Mouse (Mus musculus) lung, postnatal 0 days (tissue): Measurements from ENCODE around the gene Rnf31. TPM values are rescaled to one million over a fixed set of nuclear protein-coding genes. Genes with fewer than 3 reads are reported as not detected.

Source experiments
- ATAC-seq: fragments of 200-750 bp; cut with Nextera tagmentation; 2 replicates; pipeline ENCODE4 v1.8.0; 2017; ENCODE audit warnings: moderate library complexity
- DNase-seq: peaks from one replicate; pipeline ENCODE4 v3.0.0-alpha.2; 2016; ENCODE audit warnings: low spot score
- H3K27ac ChIP-seq: fragments of 300-500 bp; sonication (generic); 2 replicates; pipeline ENCODE4 v1.5.1; 2014; ENCODE audit warnings: antibody characterized with exemption, mild to moderate bottlenecking, low read length, mixed read lengths
- H3K27me3 ChIP-seq: fragments of 300-500 bp; sonication (generic); replicated peaks from 2 replicates; pipeline ENCODE4 v1.6.1; 2014; ENCODE audit warnings: low read length, mixed read lengths; ENCODE audit not compliant: insufficient read depth
- H3K36me3 ChIP-seq: fragments of 300-500 bp; sonication (generic); 2 replicates; pipeline ENCODE4 v1.6.1; 2014; ENCODE audit warnings: low read length, mixed read lengths; ENCODE audit not compliant: insufficient read depth
- H3K4me1 ChIP-seq: fragments of 300-500 bp; sonication (generic); 2 replicates; pipeline ENCODE4 v1.6.1; 2014; ENCODE audit warnings: antibody characterized with exemption, low read depth, low read length, mixed read lengths; ENCODE audit not compliant: insufficient read depth
- H3K4me2 ChIP-seq: fragments of 300-500 bp; sonication (generic); replicated peaks from 2 replicates; pipeline ENCODE4 v1.6.1; 2014; ENCODE audit warnings: low read depth, mild to moderate bottlenecking, low read length, moderate library complexity, mixed read lengths
- H3K4me3 ChIP-seq: fragments of 300-500 bp; sonication (generic); 2 replicates; pipeline ENCODE4 v1.5.1; 2014; ENCODE audit warnings: low read depth, low read length
- H3K9ac ChIP-seq: fragments of 300-500 bp; sonication (generic); replicated peaks from 2 replicates; pipeline ENCODE4 v1.6.1; 2014; ENCODE audit warnings: low read depth, mild to moderate bottlenecking
- H3K9me3 ChIP-seq: fragments of 300-500 bp; sonication (generic); 2 replicates; pipeline ENCODE4 v1.6.1; 2016; ENCODE audit warnings: low read length, mixed read lengths
- CTCF ChIP-seq: IDR thresholded peaks from 2 replicates; pipeline ENCODE4 v1.5.1; 2016; ENCODE audit warnings: antibody characterized with exemption, mild to moderate bottlenecking
- EP300 ChIP-seq: IDR thresholded peaks from 2 replicates; pipeline ENCODE4 v1.6.1; 2016; ENCODE audit warnings: antibody characterized with exemption, mild to moderate bottlenecking, control low read depth
- WGBS: fragments of 180-500 bp; shearing (Covaris S2); extraction: QIAGEN DNeasy Blood & Tissue Kit; methylation state at CpG from one replicate; pipeline ENCODE4 v1.1.7; 2014; 5-methylcytosine and 5-hydroxymethylcytosine counted together
- polyA plus RNA-seq: library from polyadenylated mRNA; unstranded; fragments of >200 nt; fragmentation: Nextera tagmentation; extraction: Ambion mirVana; gene quantifications from 2 replicates; pipeline ENCODE4 v1.2.1, GENCODE M21; 2015

The Rnf31 gene
- polyA plus RNA-seq, 1 experiment from 2014 or later, result 24.1 TPM

- H3K36me3 ChIP-seq, result no peaks in the 10 kb centered on the region; the same call in 1 of the 2 replicates
- H3K9me3 ChIP-seq, result no peaks in the 10 kb centered on the region
- H3K9ac ChIP-seq, result no peak overlapping the region
- H3K4me2 ChIP-seq, result no peak overlapping the region
- DNase-seq (no peak), ATAC-seq (no peak)
- peaks cover 3% of the 10 kb centered on the region; the same call in 1 of the 2 replicates for H3K4me1 ChIP-seq
- TF ChIP-seq EP300, result no peak
- TF ChIP-seq CTCF, result no peak
- H3K27me3 ChIP-seq, result no peaks in the 10 kb centered on the region
- H3K4me3 ChIP-seq, result no peak overlapping the region
- no peak overlapping the region for H3K27ac ChIP-seq
Measured at GRCm38 (mm10) chr14:55571760-55572159, 19.7 kb upstream of the Rnf31 start.

DNA sequence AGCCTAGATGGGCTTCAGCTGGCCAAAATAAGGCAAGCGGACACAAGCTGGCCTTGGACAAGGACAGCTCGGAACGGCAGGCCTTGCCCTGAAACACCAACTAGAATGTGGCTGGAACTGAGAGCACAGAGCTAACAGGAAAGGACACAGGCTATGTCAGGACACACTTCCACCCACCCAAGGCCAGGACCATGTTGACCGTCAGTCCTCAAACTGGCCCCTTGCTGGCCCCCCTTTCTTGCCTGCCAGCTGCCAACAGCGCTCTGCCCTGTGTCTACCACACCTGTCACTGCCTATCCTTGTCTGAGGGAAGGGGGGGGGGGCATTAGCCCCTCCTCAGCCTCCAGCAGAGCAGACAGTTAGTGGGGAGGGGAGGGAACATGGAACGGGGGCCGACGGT lies 16.2 kb upstream of the Rnf31 start, which contains the start of gene Fitm1:
Fitm1 (plus strand) TSS at position 316 of the 400 bp plus-strand sequence.
- Histone ChIP-seq H3K27me3 (no peaks in the 10 kb centered on the region), H3K27ac (peak within 1 kb of the TSS; percentile 69), H3K9me3 (no peaks in the 10 kb centered on the region), H3K36me3 (0 out of 2 replicates have a peak, but pooled peaks cover 4% of the 10 kb centered on the region), H3K4me1 (peaks cover 3% of the 10 kb centered on the region; the same call in 1 of the 2 replicates), H3K4me3 (no peak within 1 kb of the TSS), H3K4me2 (no peak within 1 kb of the TSS), H3K9ac (no peak within 1 kb of the TSS; the same call in 1 of the 2 replicates)
- ATAC-seq (no peak), DNase-seq (no peak)
- TF ChIP-seq CTCF (no peak), EP300 (no peak)
- WGBS, result 64% methylated on average over 8 of the region's 8 CpGs

DNA sequence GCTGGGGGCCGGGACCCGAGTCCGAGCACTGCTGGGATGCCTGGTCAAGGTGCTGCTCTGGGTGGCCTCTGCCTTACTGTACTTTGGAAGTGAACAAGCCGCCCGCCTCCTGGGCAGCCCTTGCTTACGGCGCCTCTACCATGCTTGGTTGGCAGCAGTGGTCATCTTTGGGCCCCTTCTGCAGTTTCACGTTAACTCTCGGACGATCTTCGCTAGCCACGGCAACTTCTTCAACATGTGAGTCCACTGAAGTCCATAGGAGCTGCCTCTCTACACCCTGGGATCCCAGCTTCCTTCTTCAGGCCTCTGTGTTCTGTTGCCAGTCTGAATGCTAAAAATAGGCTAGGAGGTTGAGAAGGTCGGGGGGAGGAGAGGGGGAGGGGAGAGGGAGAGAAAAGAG lies 15.8 kb upstream of the Rnf31 start:
- Histone ChIP-seq H3K4me1 (peaks cover 3% of the 10 kb centered on the region; the same call in 1 of the 2 replicates), H3K4me3 (no peak overlapping the region), H3K9me3 (no peaks in the 10 kb centered on the region), H3K27ac (peak overlapping the region; percentile 69), H3K36me3 (0 out of 2 replicates have a peak, but pooled peaks cover 8% of the 10 kb centered on the region), H3K4me2 (no peak overlapping the region), H3K9ac (no peak overlapping the region), H3K27me3 (no peaks in the 10 kb centered on the region)
- 65% methylated on average over 12 of the region's 13 CpGs for WGBS
- DNase-seq, result no peak
- TF ChIP-seq CTCF (no peak), EP300 (no peak)
- ATAC-seq, result no peak

- DNase-seq (peak; percentile 55), ATAC-seq (peak; percentile 11; the same call in 1 of the 2 replicates)
- Histone ChIP-seq H3K4me2 (no peak overlapping the region), H3K9me3 (no peaks in the 10 kb centered on the region), H3K27ac (peak overlapping the region; percentile 59; the same call in 1 of the 2 replicates), H3K27me3 (no peaks in the 10 kb centered on the region), H3K4me3 (no peak overlapping the region), H3K9ac (no peak overlapping the region; the same call in 1 of the 2 replicates), H3K4me1 (peaks cover 3% of the 10 kb centered on the region; the same call in 1 of the 2 replicates), H3K36me3 (peaks cover 12% of the 10 kb centered on the region; the same call in 1 of the 2 replicates)
- 46% methylated on average over 16 of the region's 16 CpGs for WGBS
- TF ChIP-seq EP300, result no peak
Measured at GRCm38 (mm10) chr14:55576376-55576775, 15.1 kb upstream of the Rnf31 start.

DNA sequence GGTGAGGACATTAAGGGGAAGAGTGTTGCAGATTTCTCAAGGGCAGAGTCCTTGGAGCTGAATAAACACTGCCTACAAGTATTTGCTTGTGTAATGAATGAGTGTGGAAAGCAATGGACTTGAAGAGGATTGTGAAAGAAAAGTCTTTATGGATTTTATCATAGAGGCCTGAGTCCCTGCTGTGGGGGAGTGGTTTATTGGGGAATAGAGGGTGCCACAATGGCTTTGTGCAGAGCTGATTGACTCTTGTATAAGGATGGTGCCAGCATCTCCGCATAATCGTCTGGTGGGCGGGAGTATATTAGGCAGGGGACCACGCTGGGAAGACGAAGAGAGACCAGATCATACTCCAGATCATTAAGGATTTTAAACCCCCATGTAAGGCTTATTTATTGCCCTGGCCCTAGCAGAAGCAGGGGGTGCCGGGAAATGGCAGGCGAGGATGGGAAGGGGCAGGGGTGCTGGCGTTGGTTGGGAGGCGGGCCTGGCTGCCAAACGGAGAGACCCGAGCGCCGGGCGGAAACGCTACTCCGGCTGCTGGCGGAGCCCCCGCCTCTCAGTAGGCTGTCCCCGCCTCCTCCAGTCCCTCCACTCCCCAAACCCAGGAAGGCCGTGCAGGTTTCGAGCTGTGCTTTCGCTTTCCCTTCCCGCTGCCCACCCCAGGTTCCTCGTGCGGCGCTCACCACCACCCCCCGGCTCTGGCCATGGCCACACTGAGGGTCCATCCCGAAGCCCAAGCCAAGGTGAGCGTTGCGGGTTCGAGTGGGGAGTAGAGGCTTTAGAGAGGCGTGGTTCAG lies 13.4 kb upstream of the Rnf31 start, which contains the start of gene Psme1:
Psme1 (plus strand) TSS at position 253 of the 797 bp plus-strand sequence.
- ATAC-seq, result peak; percentile 92
- TF ChIP-seq EP300, result peak; percentile 88
- TF ChIP-seq CTCF, result no peak
- peaks cover 3% of the 10 kb centered on the region; the same call in 1 of the 2 replicates for H3K4me1 ChIP-seq
- H3K27me3 ChIP-seq, result no peaks in the 10 kb centered on the region
- H3K27ac ChIP-seq, result peak within 1 kb of the TSS; percentile 91
- no peaks in the 10 kb centered on the region for H3K9me3 ChIP-seq
- WGBS, result 3% methylated on average over 26 of the region's 32 CpGs
- peak within 1 kb of the TSS; percentile 93 for H3K4me2 ChIP-seq
- DNase-seq, result peak; percentile 97
- H3K36me3 ChIP-seq, result peaks cover 15% of the 10 kb centered on the region; the same call in 1 of the 2 replicates
- peak within 1 kb of the TSS; percentile 92 for H3K9ac ChIP-seq
- peak within 1 kb of the TSS; percentile 92 for H3K4me3 ChIP-seq

GRCm38 (mm10) chr14:55578668-55579269 lies 12.7 kb upstream of the Rnf31 start:
- Histone ChIP-seq H3K27me3 (no peaks in the 10 kb centered on the region), H3K9me3 (no peaks in the 10 kb centered on the region), H3K4me1 (peaks cover 3% of the 10 kb centered on the region; the same call in 1 of the 2 replicates), H3K4me2 (peak overlapping the region; percentile 93), H3K36me3 (peaks cover 15% of the 10 kb centered on the region; the same call in 1 of the 2 replicates), H3K9ac (peak overlapping the region; percentile 92), H3K27ac (peak overlapping the region; percentile 91), H3K4me3 (peak overlapping the region; percentile 92)
- DNase-seq, result peak; percentile 72
- peak; percentile 27 for ATAC-seq
- TF ChIP-seq CTCF (peak; percentile 23; the same call in 1 of the 2 replicates), EP300 (no peak)
- 22% methylated on average over 6 of the region's 6 CpGs for WGBS
